Comparison of ENCODE assay signal across 11 mouse cellular contexts in genomic region chr8:84793134-84793533, GRCm38 (mm10). TPM values are rescaled to one million over a fixed set of nuclear protein-coding genes. Genes with fewer than 3 reads are reported as not detected.
DNase-seq lines count a peak whose midpoint lies in the region; ATAC-seq and TF ChIP-seq lines count a peak whose summit lies in the region.
"Had no signal": no experiment of that assay in that cellular context is flagged by ENCODE, and none has a peak within 500 bp of the region (broad histone marks: within the 10 kb centered on the region; RNA-seq: fewer than 3 reads in every experiment).

No protein-coding gene starts in this region.

- peak overlapping the region; percentile 93 for H3K27ac ChIP-seq in cerebellum, adult 2 months (ENCODE audit: insufficient read depth, low read length)

- DNase-seq in cerebellum, adult 2 months = no peak
- DNase-seq in cerebellum, adult 8-10 months = no peak
- DNase-seq in left cerebral cortex, postnatal 25 days (ENCODE audit: low spot score in 2 of 2) = peak; percentile 42 to 79
- DNase-seq in left cerebral cortex, postnatal 4 days = no peak
- peak; percentile 46 for DNase-seq in brain, embryonic 14.5 days (ENCODE audit: low read depth)
- no peak for DNase-seq in spleen, postnatal 36 days (ENCODE audit: low spot score in 2 of 2)
- no peak for DNase-seq in adrenal gland, adult (ENCODE audit: inconsistent age in 2 of 2, low spot score in 1 of 2)
- DNase-seq: adrenal gland, adult 2 months; lung, postnatal 14 days had no signal

- intact Hi-C loops in left cerebral cortex, postnatal 25 days (cut with DNase I) = no loop called here
- intact Hi-C loops in left cerebral cortex, postnatal 4 days (cut with DNase I) = no loop called here

- H3K4me1 ChIP-seq in cerebellum, adult 2 months (ENCODE audit: control insufficient read depth, insufficient read depth, low read length) = peaks cover 72% of the 10 kb centered on the region

- H3K27me3 ChIP-seq in cerebellum, adult 2 months (ENCODE audit: control insufficient read depth, insufficient read depth, low read length) = no peaks in the 10 kb centered on the region

- TF ChIP-seq POLR2A in cerebellum, adult 2 months (IDR thresholded peaks at IDR 0.05; ENCODE audit: borderline replicate concordance, insufficient read depth, low read length) = no peak
- no peak for TF ChIP-seq POLR2A in brain, embryonic 14.5 days (IDR thresholded peaks at IDR 0.05; ENCODE audit: borderline replicate concordance, extremely low read depth, insufficient read depth, insufficient read length, poor library complexity, severe bottlenecking)

- H3K4me3 ChIP-seq in cerebellum, adult 2 months (replicated peaks; ENCODE audit: insufficient read depth, low read depth, low read length) = peak overlapping the region; percentile 32
- H3K4me3 ChIP-seq: intestine, embryonic 15.5 days had no signal

- ATAC-seq in megakaryocyte progenitor cell, adult 5-6 weeks (replicated peaks; ENCODE audit: poor library complexity) = 0 out of 2 replicates have a peak, but pooled peaks have one; percentile 23
- ATAC-seq: intestine, embryonic 15.5 days had no signal

- WGBS in cerebellum, adult 2 months = 18% methylated on average over 9 of the region's 9 CpGs

- no peak for TF ChIP-seq CTCF in cerebellum, adult 2 months (IDR thresholded peaks at IDR 0.05; ENCODE audit: borderline replicate concordance, insufficient read depth, low read depth, low read length)
- no peak for TF ChIP-seq CTCF in brain, embryonic 14.5 days (IDR thresholded peaks at IDR 0.05; ENCODE audit: borderline replicate concordance, extremely low read depth, insufficient read depth, insufficient read length)

RNA-seq across cellular contexts. Expression of gene Nfix, which starts 7.0 kb away (rescaled TPM):
- polyA plus RNA-seq in cerebellum, adult 2 months (2012; rRNA removed) = 98.5 and 105 TPM in 2 replicates
- total RNA-seq in left cerebral cortex, postnatal 25 days (2021) = 100 to 1,000 TPM; 273 to 322 TPM
- 100 to 1,000 TPM; 674 to 782 TPM for total RNA-seq in left cerebral cortex, postnatal 4 days (2021)
- 34.0 and 46.8 TPM in 2 replicates for polyA plus RNA-seq in brain, embryonic 14.5 days (2012; rRNA removed)
- 44.4 and 46.9 TPM in 2 replicates for total RNA-seq in megakaryocyte progenitor cell, adult 5-6 weeks (2015)
- 12.0 and 15.7 TPM in 2 replicates for total RNA-seq in megakaryocyte progenitor cell, adult 5-6 weeks (2017)

RNA-seq across cellular contexts. Expression of gene Dand5, which starts 29.5 kb away (rescaled TPM):
- polyA plus RNA-seq in cerebellum, adult 2 months (2012; rRNA removed) = 16.1 and 16.2 TPM in 2 replicates
- total RNA-seq in left cerebral cortex, postnatal 25 days (2021) = 1 to 10 TPM; 8.3 to 9.5 TPM
- 1 to 10 TPM; 4.9 to 5.5 TPM for total RNA-seq in left cerebral cortex, postnatal 4 days (2021)
- polyA plus RNA-seq in brain, embryonic 14.5 days (2012; rRNA removed) = 8.0 and 8.9 TPM in 2 replicates
- 2.2 and 2.4 TPM in 2 replicates for total RNA-seq in megakaryocyte progenitor cell, adult 5-6 weeks (2015)
- total RNA-seq in megakaryocyte progenitor cell, adult 5-6 weeks (2017) = 1.7 and 4.0 TPM in 2 replicates

RNA-seq across cellular contexts. Expression of gene Gadd45gip1, which starts 38.2 kb away (rescaled TPM):
- polyA plus RNA-seq in cerebellum, adult 2 months (2012; rRNA removed) = 45.3 and 45.5 TPM in 2 replicates
- total RNA-seq in left cerebral cortex, postnatal 25 days (2021) = 10 to 100 TPM; 23.4 to 24.7 TPM
- total RNA-seq in left cerebral cortex, postnatal 4 days (2021) = 10 to 100 TPM; 18.4 to 18.9 TPM
- polyA plus RNA-seq in brain, embryonic 14.5 days (2012; rRNA removed) = 30.1 and 39.2 TPM in 2 replicates
- total RNA-seq in megakaryocyte progenitor cell, adult 5-6 weeks (2015) = 21.4 and 21.9 TPM in 2 replicates
- total RNA-seq in megakaryocyte progenitor cell, adult 5-6 weeks (2017) = 51.2 and 57.4 TPM in 2 replicates

RNA-seq across cellular contexts. Expression of gene Rad23a, which starts 47.3 kb away (rescaled TPM):
- polyA plus RNA-seq in cerebellum, adult 2 months (2012; rRNA removed) = 117 and 120 TPM in 2 replicates
- total RNA-seq in left cerebral cortex, postnatal 25 days (2021) = 10 to 100 TPM; 67.8 to 73.7 TPM
- total RNA-seq in left cerebral cortex, postnatal 4 days (2021) = 10 to 100 TPM; 44.1 to 49.7 TPM
- polyA plus RNA-seq in brain, embryonic 14.5 days (2012; rRNA removed) = 63.7 and 66.0 TPM in 2 replicates
- total RNA-seq in megakaryocyte progenitor cell, adult 5-6 weeks (2015) = 30.2 and 34.4 TPM in 2 replicates
- total RNA-seq in megakaryocyte progenitor cell, adult 5-6 weeks (2017) = 26.2 and 26.3 TPM in 2 replicates

RNA-seq across cellular contexts. Expression of gene Calr, which starts 53.6 kb away (rescaled TPM):
- polyA plus RNA-seq in cerebellum, adult 2 months (2012; rRNA removed) = 343 and 394 TPM in 2 replicates
- total RNA-seq in left cerebral cortex, postnatal 25 days (2021) = 100 to 1,000 TPM; 562 to 564 TPM
- 100 to 1,000 TPM; 528 to 548 TPM for total RNA-seq in left cerebral cortex, postnatal 4 days (2021)
- polyA plus RNA-seq in brain, embryonic 14.5 days (2012; rRNA removed) = 374 and 466 TPM in 2 replicates
- total RNA-seq in megakaryocyte progenitor cell, adult 5-6 weeks (2015) = 1,060 and 1,133 TPM in 2 replicates
- total RNA-seq in megakaryocyte progenitor cell, adult 5-6 weeks (2017) = 4,756 and 5,574 TPM in 2 replicates

Comparison
In these comparisons a context has a peak if more than half of its experiments do, and no peak if none do; other contexts are left out.
1. DNase-seq: peak in left cerebral cortex, postnatal 25 days (2 of 2) and brain, embryonic 14.5 days (single experiment); none in cerebellum, adult 2 months (0 of 2), cerebellum, adult 8-10 months (single experiment), left cerebral cortex, postnatal 4 days (single experiment), spleen, postnatal 36 days (0 of 2) and adrenal gland, adult (0 of 2).
2. RNA of gene Nfix, which starts 7.0 kb away (total RNA-seq): 674 to 782 TPM in left cerebral cortex, postnatal 4 days and 273 to 322 TPM in left cerebral cortex, postnatal 25 days; 12.0 to 46.9 TPM in megakaryocyte progenitor cell, adult 5-6 weeks; every median in the first group is over 4 times any median in the second.